Mouse (Mus musculus): ENCODE measurements at regions not wholly inside any gene's neighbourhood (a gene's known extent, or its start where the extent isn't known, plus 50 kb on each side); places are given as distances from the start of the nearest gene placed in this dataset.

- Histone ChIP-seq H3K4me3 (ENCODE audit: low read depth, low read length) (no peak overlapping the region), H3K27me3 (ENCODE audit: insufficient read depth, low read length) (no peaks in the 10 kb centered on the region), H3K4me1 (ENCODE audit: insufficient read depth) (no peaks in the 10 kb centered on the region), H3K27ac (ENCODE audit: low read depth, low read length) (no peak overlapping the region), H3K4me2 (ENCODE audit: low read depth) (no peak overlapping the region), H3K9ac (no peak overlapping the region), H3K9me3 (ENCODE audit: low read length) (no peaks in the 10 kb centered on the region), H3K36me3 (ENCODE audit: insufficient read depth) (no peaks in the 10 kb centered on the region)
- WGBS: 73% methylated on average over 3 of the region's 3 CpGs
- ATAC-seq (no peak), DNase-seq (no peak)
- TF ChIP-seq CTCF (IDR thresholded peaks at IDR 0.05; ENCODE audit: low read depth): no peak
Measured at GRCm38 (mm10) chr14:100664180-100664579, 379.7 kb upstream of the Klf12 start.

DNA sequence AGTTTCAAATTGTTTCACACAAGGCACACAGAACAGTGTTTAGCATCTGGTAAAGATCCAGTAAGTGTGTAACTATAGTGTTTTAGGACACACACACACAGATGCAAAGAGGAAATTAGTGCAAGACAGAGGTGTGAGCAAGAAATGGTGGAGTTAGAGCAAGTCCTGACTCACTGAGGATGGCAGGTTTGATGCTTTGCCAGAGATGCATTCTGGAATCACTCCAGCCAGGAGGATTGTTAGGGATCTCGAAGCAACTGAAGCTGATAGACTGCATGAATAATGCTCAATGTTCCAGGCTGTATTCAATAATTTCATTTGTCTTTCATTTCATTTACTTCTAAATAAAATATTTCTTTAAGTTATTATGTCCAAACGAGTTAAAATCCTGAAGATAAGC is 357.6 kb upstream of the Klf12 start:
- no peak for DNase-seq
- no peak overlapping the region for H3K9ac ChIP-seq
- no peaks in the 10 kb centered on the region for H3K4me1 ChIP-seq (ENCODE audit: insufficient read depth)
- H3K27me3 ChIP-seq (ENCODE audit: insufficient read depth, low read length): no peaks in the 10 kb centered on the region
- TF ChIP-seq CTCF (IDR thresholded peaks at IDR 0.05; ENCODE audit: low read depth): no peak
- WGBS: 53% methylated on average over 2 of the region's 2 CpGs
- no peaks in the 10 kb centered on the region for H3K36me3 ChIP-seq (ENCODE audit: insufficient read depth)
- H3K4me2 ChIP-seq (ENCODE audit: low read depth): no peak overlapping the region
- H3K27ac ChIP-seq (ENCODE audit: low read depth, low read length): no peak overlapping the region
- no peaks in the 10 kb centered on the region for H3K9me3 ChIP-seq (ENCODE audit: low read length)
- ATAC-seq: no peak
- no peak overlapping the region for H3K4me3 ChIP-seq (ENCODE audit: low read depth, low read length)

DNA sequence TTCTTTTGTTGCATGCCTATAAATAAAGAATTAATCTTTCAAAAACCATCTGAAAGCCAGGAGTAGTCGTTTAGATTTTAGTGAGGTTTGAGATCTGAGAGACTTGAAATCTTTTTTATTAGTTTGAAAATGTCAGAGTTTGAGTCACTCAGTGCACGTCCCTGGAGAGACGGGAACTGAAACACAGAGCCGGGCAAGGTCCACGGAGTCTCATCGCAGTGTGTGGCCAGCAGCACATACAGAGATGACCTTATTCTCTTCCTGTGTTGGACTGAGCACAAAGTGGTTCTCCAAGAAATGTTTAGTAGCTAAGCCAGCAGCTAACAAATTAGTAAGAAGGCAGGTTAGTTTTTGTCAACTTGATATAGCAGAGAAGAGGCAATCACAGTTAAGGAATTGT is 350.0 kb upstream of the Klf12 start:
- WGBS: 51% methylated on average over 6 of the region's 6 CpGs
- H3K27ac ChIP-seq (ENCODE audit: low read depth, low read length): no peak overlapping the region
- no peaks in the 10 kb centered on the region for H3K27me3 ChIP-seq (ENCODE audit: insufficient read depth, low read length)
- no peaks in the 10 kb centered on the region for H3K9me3 ChIP-seq (ENCODE audit: low read length)
- ATAC-seq (no peak), DNase-seq (no peak)
- no peak for TF ChIP-seq CTCF (IDR thresholded peaks at IDR 0.05; ENCODE audit: low read depth)
- H3K4me1 ChIP-seq (ENCODE audit: insufficient read depth): no peaks in the 10 kb centered on the region
- no peak overlapping the region for H3K9ac ChIP-seq
- H3K36me3 ChIP-seq (ENCODE audit: insufficient read depth): no peaks in the 10 kb centered on the region
- no peak overlapping the region for H3K4me2 ChIP-seq (ENCODE audit: low read depth)
- no peak overlapping the region for H3K4me3 ChIP-seq (ENCODE audit: low read depth, low read length)

DNA sequence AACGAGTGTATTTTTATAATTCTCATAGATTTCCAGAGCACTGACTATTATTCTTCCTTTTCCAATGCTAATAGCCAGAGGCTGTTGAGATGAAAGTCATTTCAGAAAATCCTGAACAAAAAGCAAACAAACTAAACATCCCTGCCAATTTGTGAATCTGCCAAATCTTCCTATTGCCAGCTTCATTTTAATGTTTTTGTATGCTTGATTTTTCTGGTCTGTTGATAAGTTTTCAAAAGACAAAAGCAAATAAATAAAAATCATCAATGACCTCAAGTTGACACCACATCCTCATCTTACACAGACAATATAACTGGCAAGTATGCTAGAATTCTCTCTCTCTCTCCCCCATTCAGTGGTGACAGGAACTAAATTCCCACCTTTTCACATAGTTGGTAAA is 347.2 kb upstream of the Klf12 start:
- Histone ChIP-seq H3K27me3 (ENCODE audit: insufficient read depth, low read length) (no peaks in the 10 kb centered on the region), H3K4me3 (ENCODE audit: low read depth, low read length) (no peak overlapping the region), H3K27ac (ENCODE audit: low read depth, low read length) (no peak overlapping the region), H3K36me3 (ENCODE audit: insufficient read depth) (no peaks in the 10 kb centered on the region), H3K9ac (no peak overlapping the region), H3K4me2 (ENCODE audit: low read depth) (no peak overlapping the region), H3K9me3 (ENCODE audit: low read length) (no peaks in the 10 kb centered on the region), H3K4me1 (ENCODE audit: insufficient read depth) (no peaks in the 10 kb centered on the region)
- no peak for DNase-seq
- ATAC-seq: no peak
- WGBS: 44% methylated on average over 1 of the region's 1 CpGs
- no peak for TF ChIP-seq CTCF (IDR thresholded peaks at IDR 0.05; ENCODE audit: low read depth)

- Histone ChIP-seq H3K9me3 (ENCODE audit: low read length) (no peaks in the 10 kb centered on the region), H3K36me3 (ENCODE audit: insufficient read depth) (no peaks in the 10 kb centered on the region), H3K4me3 (ENCODE audit: low read depth, low read length) (no peak overlapping the region), H3K4me2 (ENCODE audit: low read depth) (no peak overlapping the region), H3K27me3 (ENCODE audit: insufficient read depth, low read length) (no peaks in the 10 kb centered on the region), H3K4me1 (ENCODE audit: insufficient read depth) (no peaks in the 10 kb centered on the region), H3K9ac (no peak overlapping the region), H3K27ac (ENCODE audit: low read depth, low read length) (no peak overlapping the region)
- 51% methylated on average over 6 of the region's 6 CpGs for WGBS
- ATAC-seq (no peak), DNase-seq (no peak)
- TF ChIP-seq CTCF (IDR thresholded peaks at IDR 0.05; ENCODE audit: low read depth): no peak
Measured at GRCm38 (mm10) chr14:100630197-100630596, 345.7 kb upstream of the Klf12 start.

DNA sequence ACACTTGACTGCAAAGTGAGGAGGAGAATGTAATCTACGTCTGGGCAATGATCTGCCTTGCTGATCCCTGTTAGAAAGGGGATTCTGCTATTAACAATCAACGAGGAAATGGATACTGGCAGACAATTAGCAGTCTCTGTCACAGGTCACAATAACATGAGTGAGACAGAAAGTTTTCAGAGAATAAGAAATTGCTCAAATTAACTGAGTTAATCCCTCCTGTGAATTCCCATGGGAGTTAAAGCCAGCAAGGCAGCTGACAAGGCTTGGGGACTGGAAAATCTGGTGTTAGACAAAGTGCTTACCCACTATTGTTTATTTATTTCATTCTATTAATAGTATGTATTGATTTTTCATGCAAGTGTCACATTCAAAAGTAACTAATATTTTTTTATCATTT is 343.0 kb upstream of the Klf12 start:
- no peak overlapping the region for H3K4me3 ChIP-seq (ENCODE audit: low read depth, low read length)
- no peaks in the 10 kb centered on the region for H3K9me3 ChIP-seq (ENCODE audit: low read length)
- ATAC-seq (no peak), DNase-seq (no peak)
- no peak overlapping the region for H3K4me2 ChIP-seq (ENCODE audit: low read depth)
- H3K27ac ChIP-seq (ENCODE audit: low read depth, low read length): no peak overlapping the region
- TF ChIP-seq CTCF (IDR thresholded peaks at IDR 0.05; ENCODE audit: low read depth): no peak
- no peaks in the 10 kb centered on the region for H3K27me3 ChIP-seq (ENCODE audit: insufficient read depth, low read length)
- H3K4me1 ChIP-seq (ENCODE audit: insufficient read depth): no peaks in the 10 kb centered on the region
- H3K36me3 ChIP-seq (ENCODE audit: insufficient read depth): no peaks in the 10 kb centered on the region
- H3K9ac ChIP-seq: no peak overlapping the region
- WGBS: 28% methylated on average over 2 of the region's 2 CpGs

GRCm38 (mm10) chr14:100619656-100620030 is 335.2 kb upstream of the Klf12 start:
- no peaks in the 10 kb centered on the region for H3K4me1 ChIP-seq (ENCODE audit: insufficient read depth)
- no peak overlapping the region for H3K9ac ChIP-seq
- H3K4me2 ChIP-seq (ENCODE audit: low read depth): no peak overlapping the region
- no peak overlapping the region for H3K27ac ChIP-seq (ENCODE audit: low read depth, low read length)
- no peaks in the 10 kb centered on the region for H3K36me3 ChIP-seq (ENCODE audit: insufficient read depth)
- H3K27me3 ChIP-seq (ENCODE audit: insufficient read depth, low read length): no peaks in the 10 kb centered on the region
- no peaks in the 10 kb centered on the region for H3K9me3 ChIP-seq (ENCODE audit: low read length)
- DNase-seq (no peak), ATAC-seq (no peak)
- H3K4me3 ChIP-seq (ENCODE audit: low read depth, low read length): no peak overlapping the region
- no peak for TF ChIP-seq CTCF (IDR thresholded peaks at IDR 0.05; ENCODE audit: low read depth)
- 54% methylated on average over 1 of the region's 1 CpGs for WGBS
